Mouse (Mus musculus) retina, adult 2 months (tissue): ENCODE measurements around the gene Hivep1.

ENCODE experiments used
- DNase-seq: peaks from one replicate; pipeline ENCODE4 v3.0.0-alpha.2; 2012; ENCODE audit warnings: low read depth, low spot score

The Hivep1 gene

GRCm38 (mm10) chr13:42051961-42052695, at the start of gene Hivep1:
Gene Hivep1, plus strand, starts transcription at chr13:42052021.
- DNase-seq = peak; percentile 22

- DNase-seq = no peak
Measured at GRCm38 (mm10) chr13:42015484-42016045, 36.3 kb upstream of the Hivep1 start.

- DNase-seq = no peak
Measured at GRCm38 (mm10) chr13:42016218-42016617, 35.6 kb upstream of the Hivep1 start.

- no peak for DNase-seq
Measured at GRCm38 (mm10) chr13:42018356-42018755, 33.5 kb upstream of the Hivep1 start.

- DNase-seq = no peak
Measured at GRCm38 (mm10) chr13:42041203-42041602, 10.6 kb upstream of the Hivep1 start.

GRCm38 (mm10) chr13:42043431-42043830, 8.4 kb upstream of the Hivep1 start:
- DNase-seq = no peak

GRCm38 (mm10) chr13:42048991-42049773, 2.6 kb upstream of the Hivep1 start:
- DNase-seq = peak; percentile 22

GRCm38 (mm10) chr13:42049774-42050125, 2.1 kb upstream of the Hivep1 start:
- no peak for DNase-seq

- no peak for DNase-seq
Measured at GRCm38 (mm10) chr13:42050160-42050559, 1.7 kb upstream of the Hivep1 start.

- no peak for DNase-seq
Measured at GRCm38 (mm10) chr13:42050880-42051201, 980 bp upstream of the Hivep1 start.

- DNase-seq = peak; percentile 84
Measured at GRCm38 (mm10) chr13:42051202-42051906, 467 bp upstream of the Hivep1 start.

GRCm38 (mm10) chr13:42052696-42053541, 1.1 kb downstream of the Hivep1 start:
- DNase-seq = peak; percentile 23

GRCm38 (mm10) chr13:42053656-42054055, 1.8 kb downstream of the Hivep1 start:
- DNase-seq = no peak

GRCm38 (mm10) chr13:42054138-42054537, 2.3 kb downstream of the Hivep1 start:
- no peak for DNase-seq

GRCm38 (mm10) chr13:42056712-42057332, 5.0 kb downstream of the Hivep1 start:
- no peak for DNase-seq

- DNase-seq = no peak
Measured at GRCm38 (mm10) chr13:42060846-42061630, 9.2 kb downstream of the Hivep1 start.

- no peak for DNase-seq
Measured at GRCm38 (mm10) chr13:42064257-42064656, 12.4 kb downstream of the Hivep1 start.

GRCm38 (mm10) chr13:42070236-42070635, 18.4 kb downstream of the Hivep1 start:
- DNase-seq = no peak

- no peak for DNase-seq
Measured at GRCm38 (mm10) chr13:42071011-42071410, 19.2 kb downstream of the Hivep1 start.

GRCm38 (mm10) chr13:42073285-42073684, 21.5 kb downstream of the Hivep1 start:
- DNase-seq = no peak
